ENCODE assay signal across 27 mouse cellular contexts in the genomic region with DNA sequence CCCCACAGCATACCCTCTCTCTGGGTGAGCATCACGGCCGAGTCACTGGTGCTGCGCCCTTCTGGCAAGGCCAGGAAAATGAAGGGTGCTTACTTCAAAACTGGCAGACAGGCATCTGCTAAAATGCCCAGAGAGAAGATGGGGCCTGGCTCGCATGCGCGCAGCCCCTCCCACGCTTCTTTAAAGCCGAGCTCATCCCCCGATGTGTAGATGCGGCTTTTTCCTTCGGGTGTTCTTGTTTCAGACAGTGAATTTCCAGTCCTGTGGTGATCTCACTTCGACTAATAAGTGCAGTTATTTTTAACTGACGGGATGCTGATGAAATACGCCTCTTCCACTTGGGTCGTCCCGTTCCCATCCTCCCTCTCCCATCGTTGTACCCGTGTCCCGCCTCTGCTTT. TPM values are rescaled to one million over a fixed set of nuclear protein-coding genes. Genes with fewer than 3 reads are reported as not detected.
DNase-seq lines count a peak whose midpoint lies in the region; ATAC-seq and TF ChIP-seq lines count a peak whose summit lies in the region.
"Had no signal": no experiment of that assay in that cellular context is flagged by ENCODE, and none has a peak within 500 bp of the region (broad histone marks: within the 10 kb centered on the region; RNA-seq: fewer than 3 reads in every experiment).

No protein-coding gene starts in this region.

- no peak overlapping the region for H3K9ac ChIP-seq in forebrain, postnatal 0 days
- H3K9ac ChIP-seq: liver, postnatal 0 days; midbrain, embryonic 15.5 days; neural tube, embryonic 15.5 days had no signal

- no peak overlapping the region for H3K4me2 ChIP-seq in forebrain, postnatal 0 days (ENCODE audit: low read depth)
- H3K4me2 ChIP-seq: midbrain, embryonic 15.5 days; neural tube, embryonic 15.5 days had no signal

- no peak overlapping the region for H3K27ac ChIP-seq in forebrain, postnatal 0 days (ENCODE audit: low read depth, low read length)
- H3K27ac ChIP-seq: forebrain, embryonic 10.5 days; hindbrain, postnatal 0 days; kidney, postnatal 0 days; midbrain, embryonic 15.5 days; neural tube, embryonic 15.5 days had no signal

- no peak for TF ChIP-seq CTCF in forebrain, postnatal 0 days (IDR thresholded peaks at IDR 0.05; ENCODE audit: low read depth)

- intact Hi-C loops in left cerebral cortex, postnatal 14 days (cut with DNase I) = no loop called here

- H3K4me1 ChIP-seq in forebrain, postnatal 0 days (ENCODE audit: insufficient read depth) = no peaks in the 10 kb centered on the region
- H3K4me1 ChIP-seq: forebrain, embryonic 10.5 days; midbrain, embryonic 15.5 days; neural tube, embryonic 15.5 days had no signal

- WGBS in forebrain, postnatal 0 days = 91% methylated on average over 19 of the region's 19 CpGs

- no peaks in the 10 kb centered on the region for H3K9me3 ChIP-seq in forebrain, postnatal 0 days (ENCODE audit: low read length)
- H3K9me3 ChIP-seq: forebrain, embryonic 10.5 days; G1E; midbrain, embryonic 15.5 days; neural tube, embryonic 15.5 days had no signal

- H3K27me3 ChIP-seq in forebrain, postnatal 0 days (ENCODE audit: insufficient read depth, low read length) = no peaks in the 10 kb centered on the region
- H3K27me3 ChIP-seq: midbrain, embryonic 15.5 days; neural tube, embryonic 15.5 days had no signal

- no peak for ATAC-seq in erythroblast, adult 5-6 weeks (replicated peaks; ENCODE audit: low FRiP score, poor library complexity, severe bottlenecking)
- no peak for ATAC-seq in forebrain, postnatal 0 days
- ATAC-seq: activated CD4-positive, CD25-positive, alpha-beta regulatory T cell, adult 4 months; CD4-positive, CD25-positive, alpha-beta regulatory T cell, adult 4 months; hindbrain, postnatal 0 days; liver, postnatal 0 days; midbrain, embryonic 15.5 days had no signal

- H3K4me3 ChIP-seq in forebrain, postnatal 0 days (ENCODE audit: low read depth, low read length) = no peak overlapping the region
- H3K4me3 ChIP-seq: forebrain, embryonic 10.5 days; midbrain, embryonic 15.5 days; neural tube, embryonic 15.5 days had no signal

- no peaks in the 10 kb centered on the region for H3K36me3 ChIP-seq in forebrain, postnatal 0 days (ENCODE audit: insufficient read depth)
- H3K36me3 ChIP-seq: forebrain, embryonic 10.5 days; G1E; midbrain, embryonic 15.5 days; neural tube, embryonic 15.5 days had no signal

- DNase-seq in layer of hippocampus, adult 11-12 months (ENCODE audit: low spot score) = peak; percentile 11
- DNase-seq in layer of hippocampus, adult 9-10 months (ENCODE audit: low spot score) = no peak
- DNase-seq in brain, adult 2 months (ENCODE audit: low read depth, low spot score) = peak; percentile 71
- DNase-seq in left cerebral cortex, postnatal 14 days (ENCODE audit: low spot score in 2 of 2) = peak; percentile 58 to 60
- DNase-seq in right cerebral cortex, postnatal 10 days (ENCODE audit: low spot score in 2 of 2) = peak; percentile 45 to 57
- DNase-seq in c-Kit-positive CD71-positive TER-119-positive erythroid progenitor cells, embryonic 14.5 days (ENCODE audit: low spot score) = no peak
- DNase-seq in forebrain, postnatal 0 days = no peak
- DNase-seq: adrenal gland, postnatal 10 days; cerebellum, adult 11 months; cerebellum, postnatal 10 days; embryo, embryonic 11 days; gastrocnemius, postnatal 36 days; kidney, adult 11 months; liver; liver, postnatal 0 days; lung, postnatal 10 days had no signal

RNA-seq across cellular contexts. Expression of gene Susd5, which starts 16.7 kb away (rescaled TPM):
- 10 to 100 TPM; 12.7 to 16.9 TPM for total RNA-seq in left cerebral cortex, postnatal 14 days (2021)
- not detected in 2 replicates for total RNA-seq in erythroblast, adult 5-6 weeks (2015; ENCODE audit: low replicate concordance)
- total RNA-seq in erythroblast, adult 5-6 weeks (2017; ENCODE audit: low replicate concordance) = not detected in 2 replicates
- 0.54 and 1.6 TPM in 2 replicates for total RNA-seq in forebrain, postnatal 0 days (2014; rRNA removed)
- 0.09 and 0.31 TPM in 2 replicates for polyA plus RNA-seq in forebrain, postnatal 0 days (2015; fragmentation: Nextera tagmentation; extraction: Ambion mirVana)
- total RNA-seq: hematopoietic stem cell, adult 5-6 weeks; megakaryocyte, adult 5-6 weeks had no signal
- polyA plus RNA-seq: activated CD4-positive, CD25-positive, alpha-beta regulatory T cell, adult 4 months; CD4-positive, CD25-positive, alpha-beta regulatory T cell, adult 4 months; G1E; liver, postnatal 0 days had no signal

RNA-seq across cellular contexts. Expression of gene Fbxl2, which starts 27.7 kb away (rescaled TPM):
- 10 to 100 TPM; 50.7 to 56.1 TPM for total RNA-seq in left cerebral cortex, postnatal 14 days (2021)
- 0.21 TPM in 1 of 2 replicates, not detected in the other for total RNA-seq in erythroblast, adult 5-6 weeks (2015; ENCODE audit: low replicate concordance)
- total RNA-seq in erythroblast, adult 5-6 weeks (2017; ENCODE audit: low replicate concordance) = 2.0 TPM in 1 of 2 replicates, not detected in the other
- total RNA-seq in forebrain, postnatal 0 days (2014; rRNA removed) = 29.9 and 34.0 TPM in 2 replicates
- 24.2 and 26.1 TPM in 2 replicates for polyA plus RNA-seq in forebrain, postnatal 0 days (2015; fragmentation: Nextera tagmentation; extraction: Ambion mirVana)

Comparison
In these comparisons a context has a peak if more than half of its experiments do, and no peak if none do; other contexts are left out.
1. DNase-seq: peak in layer of hippocampus, adult 11-12 months (single experiment), brain, adult 2 months (single experiment), left cerebral cortex, postnatal 14 days (2 of 2) and right cerebral cortex, postnatal 10 days (2 of 2); none in layer of hippocampus, adult 9-10 months (single experiment), c-Kit-positive CD71-positive TER-119-positive erythroid progenitor cells, embryonic 14.5 days (single experiment) and forebrain, postnatal 0 days (single experiment).
2. RNA of gene Fbxl2, which starts 27.7 kb away (total RNA-seq): 50.7 to 56.1 TPM in left cerebral cortex, postnatal 14 days and 29.9 to 34.0 TPM in forebrain, postnatal 0 days; 0.21 to 2.0 TPM in erythroblast, adult 5-6 weeks; every median in the first group is over 10 times any median in the second.